Mouse (Mus musculus) hindbrain, embryonic 15.5 days (tissue): ENCODE results near the gene Jph4. TPM values are rescaled to one million over a fixed set of nuclear protein-coding genes. Genes with fewer than 3 reads are reported as not detected.

Experiments
- ATAC-seq: fragments of 200-750 bp; cut with Nextera tagmentation; 2 replicates; pipeline ENCODE4 v1.8.0; 2017; ENCODE audit warnings: low read depth, moderate number of reproducible peaks, moderate TSS enrichment; ENCODE audit not compliant: low FRiP score
- H3K27ac ChIP-seq: fragments of 300-500 bp; sonication (generic); replicated peaks from 2 replicates; pipeline ENCODE4 v1.5.1; 2015; ENCODE audit warnings: mild to moderate bottlenecking, inconsistent platforms
- H3K27me3 ChIP-seq: fragments of 300-500 bp; sonication (generic); 2 replicates; pipeline ENCODE4 v1.6.1; 2015; ENCODE audit warnings: control low read depth, inconsistent platforms
- H3K36me3 ChIP-seq: fragments of 300-500 bp; sonication (generic); 2 replicates; pipeline ENCODE4 v1.6.1; 2015; ENCODE audit warnings: control low read depth, inconsistent platforms
- H3K4me1 ChIP-seq: fragments of 300-500 bp; sonication (generic); replicated peaks from 2 replicates; pipeline ENCODE4 v1.6.1; 2015; ENCODE audit warnings: control low read depth, inconsistent platforms
- H3K4me2 ChIP-seq: fragments of 300-500 bp; sonication (generic); 2 replicates; pipeline ENCODE4 v1.6.1; 2015; ENCODE audit warnings: moderate library complexity, mild to moderate bottlenecking, inconsistent platforms
- H3K4me3 ChIP-seq: fragments of 300-500 bp; sonication (generic); 2 replicates; pipeline ENCODE4 v1.5.1; 2015; ENCODE audit warnings: mild to moderate bottlenecking, inconsistent platforms
- H3K9ac ChIP-seq: fragments of 300-500 bp; sonication (generic); 2 replicates; pipeline ENCODE4 v1.6.1; 2015; ENCODE audit warnings: inconsistent platforms
- H3K9me3 ChIP-seq: fragments of 300-500 bp; sonication (generic); 2 replicates; pipeline ENCODE4 v1.6.1; 2016; ENCODE audit warnings: control low read depth, inconsistent platforms
- WGBS: fragments of 180-500 bp; shearing (Covaris S2); methylation state at CpG from one replicate; pipeline ENCODE4 v1.1.7; 2015; 5-methylcytosine and 5-hydroxymethylcytosine counted together
- polyA plus RNA-seq: library from polyadenylated mRNA; unstranded; fragments of >200 nt; fragmentation: Nextera tagmentation; extraction: Ambion mirVana; gene quantifications from 2 replicates; pipeline ENCODE4 v1.2.1, GENCODE M21; 2015

Gene Jph4
- polyA plus RNA-seq, 1 experiment from 2014 or later: 40.7 TPM

- H3K9ac ChIP-seq: no peak overlapping the region
- H3K36me3 ChIP-seq: no peaks in the 10 kb centered on the region; the same call in 1 of the 2 replicates
- no peak for ATAC-seq
- no peaks in the 10 kb centered on the region for H3K9me3 ChIP-seq
- H3K4me2 ChIP-seq: peak overlapping the region; percentile 58
- WGBS: 95% methylated on average over 1 of the region's 1 CpGs
- no peak overlapping the region for H3K4me3 ChIP-seq
- peaks cover 89% of the 10 kb centered on the region for H3K4me1 ChIP-seq
- no peaks in the 10 kb centered on the region for H3K27me3 ChIP-seq
- no peak overlapping the region for H3K27ac ChIP-seq
These were observed 57.7 kb downstream of the Jph4 start for GRCm38 (mm10) chr14:55059009-55059408.

Other genes starting within 250 kb of the Jph4 start
- gene Homez, start 246.0 kb downstream of the Jph4 start, polyA plus RNA-seq: 12.1 and 13.7 TPM in 2 replicates
- gene Ppp1r3e, start 239.4 kb downstream of the Jph4 start, polyA plus RNA-seq: 4.1 and 4.8 TPM in 2 replicates
- 3.2 and 4.3 TPM in 2 replicates for gene Bcl2l2, start 233.6 kb downstream of the Jph4 start, polyA plus RNA-seq
- gene Gm20521, start 233.5 kb downstream of the Jph4 start, polyA plus RNA-seq: not detected in 2 replicates
- gene Pabpn1, start 224.4 kb downstream of the Jph4 start, polyA plus RNA-seq: 161 and 162 TPM in 2 replicates
- gene Slc22a17, start 203.8 kb downstream of the Jph4 start, polyA plus RNA-seq: 250 and 277 TPM in 2 replicates
- 16.3 and 17.2 TPM in 2 replicates for gene Efs, start 190.8 kb downstream of the Jph4 start, polyA plus RNA-seq
- gene Il25, start 184.2 kb downstream of the Jph4 start, polyA plus RNA-seq: 0.70 and 0.90 TPM in 2 replicates
- 12.8 and 14.7 TPM in 2 replicates for gene Cmtm5, start 180.7 kb downstream of the Jph4 start, polyA plus RNA-seq
- gene Myh6, start 150.0 kb downstream of the Jph4 start, polyA plus RNA-seq: 0.93 and 0.94 TPM in 2 replicates
- not detected in 2 replicates for gene Gm17428, start 140.0 kb downstream of the Jph4 start, polyA plus RNA-seq
- 6.4 and 9.0 TPM in 2 replicates for gene Myh7, start 122.3 kb downstream of the Jph4 start, polyA plus RNA-seq
- gene Ngdn, start 101.5 kb downstream of the Jph4 start, polyA plus RNA-seq: 47.3 and 50.1 TPM in 2 replicates
- gene Zfhx2, start 24.6 kb downstream of the Jph4 start, polyA plus RNA-seq: 24.0 and 24.9 TPM in 2 replicates
- gene Thtpa, start 22.2 kb downstream of the Jph4 start, polyA plus RNA-seq: 29.4 and 32.6 TPM in 2 replicates
- gene Ap1g2, start 10.3 kb downstream of the Jph4 start, polyA plus RNA-seq: 7.3 and 7.9 TPM in 2 replicates
- gene Dhrs2, start 105.1 kb upstream of the Jph4 start, polyA plus RNA-seq: 1.7 and 2.3 TPM in 2 replicates